In genomic region chrX:98409090-98409489, GRCm38 (mm10) we compare ENCODE assay signal across 24 mouse cellular contexts.
DNase-seq lines count a peak whose midpoint lies in the region; ATAC-seq and TF ChIP-seq lines count a peak whose summit lies in the region.
"Had no signal": no experiment of that assay in that cellular context is flagged by ENCODE, and none has a peak within 500 bp of the region (broad histone marks: within the 10 kb centered on the region; RNA-seq: fewer than 3 reads in every experiment).

No protein-coding gene starts in this region.

- no peaks in the 10 kb centered on the region for H3K4me1 ChIP-seq in kidney, adult 2 months (ENCODE audit: control insufficient read depth, insufficient read depth, low read length)
- H3K4me1 ChIP-seq in kidney, embryonic 15.5 days, result no peaks in the 10 kb centered on the region
- H3K4me1 ChIP-seq: embryonic facial prominence, embryonic 10.5 days; embryonic facial prominence, embryonic 12.5 days; forebrain, embryonic 13.5 days; forebrain, embryonic 15.5 days had no signal

- H3K4me2 ChIP-seq in kidney, embryonic 15.5 days, result no peak overlapping the region
- H3K4me2 ChIP-seq: embryonic facial prominence, embryonic 12.5 days; forebrain, embryonic 13.5 days; forebrain, embryonic 15.5 days had no signal

- H3K27ac ChIP-seq in kidney, adult 2 months (ENCODE audit: insufficient read depth, low read depth, low read length), result no peak overlapping the region
- H3K27ac ChIP-seq in kidney, embryonic 15.5 days, result no peak overlapping the region
- H3K27ac ChIP-seq: embryonic facial prominence, embryonic 10.5 days; embryonic facial prominence, embryonic 12.5 days; forebrain, embryonic 13.5 days; forebrain, embryonic 15.5 days had no signal

- no peak for TF ChIP-seq POLR2A in kidney, adult 2 months (IDR thresholded peaks at IDR 0.05; ENCODE audit: low read depth, low read length)

- no peak for TF ChIP-seq CTCF in kidney, adult 2 months (conservative IDR thresholded peaks at IDR 0.05; ENCODE audit: insufficient read depth, insufficient read length, low read depth, low read length)

- no peaks in the 10 kb centered on the region for H3K36me3 ChIP-seq in kidney, adult 2 months (ENCODE audit: control insufficient read depth, insufficient read depth, low read length)
- H3K36me3 ChIP-seq in kidney, embryonic 15.5 days, result no peaks in the 10 kb centered on the region
- H3K36me3 ChIP-seq: embryonic facial prominence, embryonic 10.5 days; embryonic facial prominence, embryonic 12.5 days; forebrain, embryonic 15.5 days; G1E had no signal

- no peaks in the 10 kb centered on the region for H3K27me3 ChIP-seq in kidney, adult 2 months (replicated peaks; ENCODE audit: control insufficient read depth, insufficient read depth, low read length)
- H3K27me3 ChIP-seq in kidney, embryonic 15.5 days, result peaks cover 4% of the 10 kb centered on the region; the same call in 1 of the 2 replicates
- H3K27me3 ChIP-seq: CH12.LX; embryonic facial prominence, embryonic 12.5 days; forebrain, embryonic 13.5 days; forebrain, embryonic 15.5 days had no signal

- DNase-seq in kidney, adult 2 months, result peak; percentile 2
- no peak for DNase-seq in kidney, adult 11 months
- DNase-seq in kidney, adult 18-20 months, result no peak
- peak; percentile 1 for DNase-seq in retina, embryonic 14.5 days (ENCODE audit: low spot score)
- no peak for DNase-seq in retina, postnatal 1 day
- DNase-seq: adrenal gland, adult 8-10 months; adrenal gland, postnatal 14 days; adrenal gland, postnatal 36 days; B cell, adult 2 months; cerebellum, adult 11-12 months; cerebellum, adult 2 months; cerebellum, adult 9-10 months; cerebellum, postnatal 10 days; cerebellum, postnatal 25 days had no signal

- H3K4me3 ChIP-seq in kidney, adult 2 months (ENCODE audit: insufficient read depth, low read depth, low read length), result no peak overlapping the region
- no peak overlapping the region for H3K4me3 ChIP-seq in kidney, embryonic 15.5 days (replicated peaks)
- H3K4me3 ChIP-seq: embryonic facial prominence, embryonic 10.5 days; embryonic facial prominence, embryonic 12.5 days; forebrain, embryonic 13.5 days; forebrain, embryonic 15.5 days had no signal

- no peaks in the 10 kb centered on the region for H3K9me3 ChIP-seq in kidney, embryonic 15.5 days (replicated peaks)
- H3K9me3 ChIP-seq: embryonic facial prominence, embryonic 10.5 days; embryonic facial prominence, embryonic 12.5 days; forebrain, embryonic 13.5 days; forebrain, embryonic 15.5 days; G1E had no signal

- ATAC-seq in kidney, embryonic 15.5 days (replicated peaks; ENCODE audit: low FRiP score), result peak; percentile 46; the same call in 1 of the 2 replicates
- ATAC-seq: activated CD4-positive, CD25-positive, alpha-beta regulatory T cell, adult 4 months; CD4-positive, CD25-positive, alpha-beta regulatory T cell, adult 4 months; forebrain, embryonic 13.5 days; forebrain, embryonic 15.5 days; Patski had no signal

- H3K9ac ChIP-seq in kidney, embryonic 15.5 days, result no peak overlapping the region
- H3K9ac ChIP-seq: embryonic facial prominence, embryonic 12.5 days; forebrain, embryonic 13.5 days; forebrain, embryonic 15.5 days had no signal

Comparison
In these comparisons a context has a peak if more than half of its experiments do, and no peak if none do; other contexts are left out.
1. DNase-seq: peak in kidney, adult 2 months (single experiment) and retina, embryonic 14.5 days (single experiment); none in kidney, adult 11 months (single experiment), kidney, adult 18-20 months (single experiment) and retina, postnatal 1 day (single experiment).